Mouse (Mus musculus): ENCODE measurements around the gene Dll4. TPM values are rescaled to one million over a fixed set of nuclear protein-coding genes. Genes with fewer than 3 reads are reported as not detected.

Dll4 gene
- polyA plus RNA-seq, 1 experiment from 2014 or later: 22.7 TPM

DNA sequence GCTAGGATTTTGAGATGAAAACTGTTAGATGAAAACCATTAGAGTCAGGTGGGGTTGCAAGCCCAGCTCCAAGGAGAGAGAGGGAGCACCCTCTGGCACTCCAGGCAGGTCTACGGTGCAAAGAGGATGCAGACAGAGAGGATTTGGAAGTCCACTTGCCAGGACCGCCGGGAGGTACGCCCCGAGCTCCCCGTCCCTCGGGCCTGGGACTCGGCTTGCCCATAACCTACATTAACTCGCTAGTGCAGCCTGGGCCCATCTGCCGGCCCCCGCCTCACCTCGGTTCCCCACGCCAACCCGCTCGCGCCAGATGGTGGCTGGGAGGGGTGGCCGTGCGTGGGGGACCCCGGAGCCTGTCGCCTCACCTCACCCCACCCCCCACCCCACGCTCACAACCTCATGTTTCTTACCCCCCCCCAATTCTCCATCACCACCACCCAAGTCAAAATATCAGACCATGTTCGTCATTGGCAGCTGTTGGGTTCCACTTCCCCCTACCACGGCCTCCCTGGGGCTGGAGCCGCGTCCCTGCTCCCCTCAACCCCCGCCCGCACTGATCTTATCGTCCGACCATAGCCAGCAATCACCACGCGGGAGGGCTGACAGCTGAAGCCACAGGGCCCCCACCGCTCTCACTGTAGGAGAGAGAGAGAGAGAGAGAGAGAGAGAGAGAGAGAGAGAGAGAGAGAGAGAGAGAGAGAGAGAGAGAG lies 1.6 kb upstream of the Dll4 start:
- TF ChIP-seq EP300 (IDR thresholded peaks at IDR 0.05) (no peak), CTCF (IDR thresholded peaks at IDR 0.05) (no peak)
- 29% methylated on average over 29 of the region's 32 CpGs for WGBS

GRCm38 (mm10) chr2:119324576-119325318 lies 837 bp upstream of the Dll4 start:
- Histone ChIP-seq H3K9me3 (ENCODE audit: low read length) (no peaks in the 10 kb centered on the region), H3K4me1 (ENCODE audit: insufficient read depth, low read depth, low read length) (peaks cover 30% of the 10 kb centered on the region; the same call in 1 of the 2 replicates), H3K4me3 (ENCODE audit: low read depth, low read length) (peak overlapping the region; percentile 59), H3K9ac (replicated peaks; ENCODE audit: low read depth) (no peak overlapping the region), H3K27ac (ENCODE audit: low read length) (no peak overlapping the region), H3K4me2 (replicated peaks; ENCODE audit: low read depth, low read length) (peak overlapping the region; percentile 93), H3K27me3 (replicated peaks; ENCODE audit: insufficient read depth, low read length) (peaks cover 8% of the 10 kb centered on the region), H3K36me3 (ENCODE audit: insufficient read depth, low read length) (no peaks in the 10 kb centered on the region)
- DNase-seq (ENCODE audit: low spot score) (peak; percentile 70), ATAC-seq (peak; percentile 56)
- no peak for TF ChIP-seq EP300 (IDR thresholded peaks at IDR 0.05)
- no peak for TF ChIP-seq CTCF (IDR thresholded peaks at IDR 0.05)
- WGBS: 0% methylated on average over 31 of the region's 32 CpGs

More for the DNA sequence above, 1.6 kb upstream of the Dll4 start:
- Histone ChIP-seq H3K27me3 (replicated peaks; ENCODE audit: insufficient read depth, low read length) (peaks cover 8% of the 10 kb centered on the region), H3K9me3 (ENCODE audit: low read length) (no peaks in the 10 kb centered on the region), H3K4me1 (ENCODE audit: insufficient read depth, low read depth, low read length) (peaks cover 30% of the 10 kb centered on the region; the same call in 1 of the 2 replicates), H3K4me3 (ENCODE audit: low read depth, low read length) (peak overlapping the region; percentile 59), H3K36me3 (ENCODE audit: insufficient read depth, low read length) (no peaks in the 10 kb centered on the region), H3K9ac (replicated peaks; ENCODE audit: low read depth) (no peak overlapping the region), H3K4me2 (replicated peaks; ENCODE audit: low read depth, low read length) (peak overlapping the region; percentile 93), H3K27ac (ENCODE audit: low read length) (no peak overlapping the region)
- no peak for DNase-seq (ENCODE audit: low spot score)
- no peak for ATAC-seq

GRCm38 (mm10) chr2:119326161-119327101 lies 847 bp downstream of the Dll4 start:
- peak overlapping the region; percentile 59 for H3K4me3 ChIP-seq (ENCODE audit: low read depth, low read length)
- 1% methylated on average over 56 of the region's 61 CpGs for WGBS
- H3K4me2 ChIP-seq (replicated peaks; ENCODE audit: low read depth, low read length): peak overlapping the region; percentile 93
- ATAC-seq (0 out of 2 replicates have a peak, but pooled peaks have one; percentile 5), DNase-seq (ENCODE audit: low spot score) (no peak)
- no peak for TF ChIP-seq CTCF (IDR thresholded peaks at IDR 0.05)
- no peak for TF ChIP-seq EP300 (IDR thresholded peaks at IDR 0.05)
- H3K27ac ChIP-seq (ENCODE audit: low read length): peak overlapping the region; percentile 22
- H3K36me3 ChIP-seq (ENCODE audit: insufficient read depth, low read length): no peaks in the 10 kb centered on the region
- peaks cover 8% of the 10 kb centered on the region for H3K27me3 ChIP-seq (replicated peaks; ENCODE audit: insufficient read depth, low read length)
- H3K9me3 ChIP-seq (ENCODE audit: low read length): no peaks in the 10 kb centered on the region
- peaks cover 33% of the 10 kb centered on the region; the same call in 1 of the 2 replicates for H3K4me1 ChIP-seq (ENCODE audit: insufficient read depth, low read depth, low read length)
- peak overlapping the region; percentile 54 for H3K9ac ChIP-seq (replicated peaks; ENCODE audit: low read depth)

GRCm38 (mm10) chr2:119327102-119327480 lies 1.5 kb downstream of the Dll4 start:
- Histone ChIP-seq H3K27ac (ENCODE audit: low read length) (peak overlapping the region; percentile 22; the same call in 1 of the 2 replicates), H3K4me2 (replicated peaks; ENCODE audit: low read depth, low read length) (peak overlapping the region; percentile 93), H3K9me3 (ENCODE audit: low read length) (no peaks in the 10 kb centered on the region), H3K36me3 (ENCODE audit: insufficient read depth, low read length) (no peaks in the 10 kb centered on the region), H3K27me3 (replicated peaks; ENCODE audit: insufficient read depth, low read length) (peaks cover 8% of the 10 kb centered on the region), H3K4me1 (ENCODE audit: insufficient read depth, low read depth, low read length) (peaks cover 30% of the 10 kb centered on the region; the same call in 1 of the 2 replicates), H3K9ac (replicated peaks; ENCODE audit: low read depth) (no peak overlapping the region), H3K4me3 (ENCODE audit: low read depth, low read length) (peak overlapping the region; percentile 59)
- ATAC-seq (peak; percentile 43), DNase-seq (ENCODE audit: low spot score) (peak; percentile 60)
- TF ChIP-seq CTCF (IDR thresholded peaks at IDR 0.05) (peak; percentile 68), EP300 (IDR thresholded peaks at IDR 0.05) (peak; percentile 50; the same call in 1 of the 2 replicates)
- WGBS: under 1% methylated on average over 30 of the region's 30 CpGs

DNA sequence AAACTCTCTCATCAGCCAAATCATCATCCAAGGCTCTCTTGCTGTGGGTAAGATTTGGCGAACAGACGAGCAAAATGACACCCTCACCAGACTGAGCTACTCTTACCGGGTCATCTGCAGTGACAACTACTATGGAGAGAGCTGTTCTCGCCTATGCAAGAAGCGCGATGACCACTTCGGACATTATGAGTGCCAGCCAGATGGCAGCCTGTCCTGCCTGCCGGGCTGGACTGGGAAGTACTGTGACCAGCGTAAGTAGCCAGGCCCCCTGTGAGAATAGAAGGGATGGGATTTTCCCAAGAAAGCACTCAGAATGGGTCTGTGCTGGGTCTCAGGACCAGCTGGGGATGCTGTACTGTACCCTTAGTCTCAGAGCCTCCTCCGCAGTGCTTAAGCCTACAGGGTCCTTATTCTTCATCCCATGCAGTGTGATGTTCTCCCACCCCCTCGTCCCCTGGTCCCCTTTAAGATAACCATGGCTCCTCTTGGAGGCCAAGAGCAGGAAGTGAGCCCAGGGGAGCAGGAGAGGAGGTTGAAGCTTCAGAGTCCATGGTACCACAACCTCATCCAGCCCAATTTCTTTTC lies 2.5 kb downstream of the Dll4 start:
- peak overlapping the region; percentile 93 for H3K4me2 ChIP-seq (replicated peaks; ENCODE audit: low read depth, low read length)
- no peak overlapping the region for H3K27ac ChIP-seq (ENCODE audit: low read length)
- DNase-seq (ENCODE audit: low spot score) (no peak), ATAC-seq (no peak)
- peaks cover 8% of the 10 kb centered on the region; the same call in 1 of the 2 replicates for H3K27me3 ChIP-seq (replicated peaks; ENCODE audit: insufficient read depth, low read length)
- no peak overlapping the region for H3K9ac ChIP-seq (replicated peaks; ENCODE audit: low read depth)
- H3K4me1 ChIP-seq (ENCODE audit: insufficient read depth, low read depth, low read length): peaks cover 23% of the 10 kb centered on the region; the same call in 1 of the 2 replicates
- H3K4me3 ChIP-seq (ENCODE audit: low read depth, low read length): peak overlapping the region; percentile 59; the same call in 1 of the 2 replicates
- no peaks in the 10 kb centered on the region for H3K9me3 ChIP-seq (ENCODE audit: low read length)
- WGBS: 22% methylated on average over 11 of the region's 11 CpGs
- no peak for TF ChIP-seq CTCF (IDR thresholded peaks at IDR 0.05)
- no peak for TF ChIP-seq EP300 (IDR thresholded peaks at IDR 0.05)
- H3K36me3 ChIP-seq (ENCODE audit: insufficient read depth, low read length): no peaks in the 10 kb centered on the region

Measured in lung, postnatal 0 days (tissue).